Mouse (Mus musculus): ENCODE results near the gene Yaf2.

Yaf2 gene

GRCm38 (mm10) chr15:93287628-93288027 lies 49.1 kb downstream of the Yaf2 start:
- in situ Hi-C loops (cut with MboI, MseI): no loop called here

DNA sequence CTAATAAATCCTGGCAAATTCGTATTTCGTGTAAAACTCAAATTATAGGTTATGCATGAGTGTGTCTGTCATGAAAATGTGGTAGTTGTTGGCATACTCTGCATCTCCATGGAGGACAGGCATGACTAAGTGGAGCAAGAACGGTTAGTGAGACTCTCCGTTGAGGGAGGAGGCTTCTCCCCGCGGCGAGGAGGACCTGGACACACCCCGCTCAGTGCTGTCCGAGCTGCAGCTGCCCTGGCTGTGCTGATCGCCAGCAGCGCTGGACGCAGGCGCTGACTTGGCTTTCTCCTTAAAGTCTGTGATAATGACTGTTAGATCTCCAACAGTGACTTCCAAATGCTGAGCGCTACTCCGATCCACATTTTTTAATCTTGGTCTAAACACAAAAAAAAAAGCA lies 51.5 kb downstream of the Yaf2 start:
- in situ Hi-C loops (cut with MboI, MseI): no loop called here

- in situ Hi-C loops (cut with MboI, MseI): no loop called here
Observed at GRCm38 (mm10) chr15:93284326-93284725, 52.4 kb downstream of the Yaf2 start.

GRCm38 (mm10) chr15:93283349-93283748 lies 53.4 kb downstream of the Yaf2 start:
- in situ Hi-C loops (cut with MboI, MseI): no loop called here

GRCm38 (mm10) chr15:93276276-93276675 lies 60.5 kb downstream of the Yaf2 start:
- in situ Hi-C loops (cut with MboI, MseI): no loop called here

GRCm38 (mm10) chr15:93275623-93276022 lies 61.1 kb downstream of the Yaf2 start:
- in situ Hi-C loops (cut with MboI, MseI): no loop called here

- in situ Hi-C loops (cut with MboI, MseI): loop anchor here (25.0 kb wide), 1 partner anchor 1262 kb away; the partner anchor contains the start of genes Irak4 and Pus7l
Observed at GRCm38 (mm10) chr15:93274679-93275583, 61.8 kb downstream of the Yaf2 start, which contains the start of gene Gxylt1. TSS of gene Gxylt1 (minus strand) at chr15:93275179.

GRCm38 (mm10) chr15:93273788-93274678 lies 62.7 kb downstream of the Yaf2 start:
- in situ Hi-C loops (cut with MboI, MseI): loop anchor here (25.0 kb wide), 1 partner anchor 1263 kb away; the partner anchor contains the start of genes Irak4 and Pus7l

DNA sequence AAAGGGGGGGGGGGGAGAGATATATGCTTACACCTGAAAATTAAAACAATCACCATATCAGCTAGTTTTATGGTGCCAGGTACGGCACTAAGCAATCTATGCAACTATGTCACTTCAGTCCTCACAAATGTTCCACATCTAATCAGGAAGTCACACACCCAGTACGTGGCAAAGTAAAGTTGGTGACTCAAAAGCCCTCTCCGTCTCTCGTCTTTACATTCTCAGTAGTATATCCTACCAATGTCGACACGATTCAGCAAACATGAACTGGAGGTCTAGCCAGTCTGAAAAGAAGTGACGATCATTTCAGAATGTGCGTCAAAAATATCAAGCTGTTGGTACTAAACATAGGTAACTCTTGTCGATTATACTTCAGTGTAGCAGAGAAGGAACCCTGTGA lies 63.8 kb downstream of the Yaf2 start:
- in situ Hi-C loops (cut with MboI, MseI): loop anchor here (25.0 kb wide), 1 partner anchor 1264 kb away; the partner anchor contains the start of genes Irak4 and Pus7l

DNA sequence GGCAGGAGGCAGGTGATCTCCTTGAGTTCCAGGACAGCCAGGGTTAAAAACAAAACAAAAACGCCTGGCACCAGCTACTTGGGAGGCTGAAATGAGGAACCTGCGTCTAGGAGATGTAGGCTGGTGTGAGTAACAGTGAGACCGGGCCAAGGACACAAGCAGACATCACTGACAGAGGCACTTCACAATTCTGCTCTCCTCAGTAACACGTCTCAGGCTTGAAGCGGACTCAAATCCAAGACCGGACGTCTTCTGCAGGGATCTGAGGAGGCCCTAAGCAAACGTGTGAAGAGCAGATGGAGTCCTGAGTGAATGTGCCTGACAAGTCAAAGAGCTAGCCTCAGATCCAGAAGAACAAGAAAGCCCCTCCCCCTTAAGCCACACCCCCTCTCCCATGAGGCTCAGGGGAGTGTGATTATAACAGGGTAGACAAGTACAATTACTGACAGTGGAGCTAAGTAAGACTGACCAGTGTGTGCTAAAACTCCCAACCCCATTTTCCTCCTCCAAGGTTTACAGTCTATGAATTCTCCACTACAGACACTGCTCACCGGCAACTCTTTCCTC lies 66.4 kb downstream of the Yaf2 start:
- in situ Hi-C loops (cut with MboI, MseI): loop anchor here (25.0 kb wide), 1 partner anchor 1267 kb away; the partner anchor contains the start of genes Irak4 and Pus7l

DNA sequence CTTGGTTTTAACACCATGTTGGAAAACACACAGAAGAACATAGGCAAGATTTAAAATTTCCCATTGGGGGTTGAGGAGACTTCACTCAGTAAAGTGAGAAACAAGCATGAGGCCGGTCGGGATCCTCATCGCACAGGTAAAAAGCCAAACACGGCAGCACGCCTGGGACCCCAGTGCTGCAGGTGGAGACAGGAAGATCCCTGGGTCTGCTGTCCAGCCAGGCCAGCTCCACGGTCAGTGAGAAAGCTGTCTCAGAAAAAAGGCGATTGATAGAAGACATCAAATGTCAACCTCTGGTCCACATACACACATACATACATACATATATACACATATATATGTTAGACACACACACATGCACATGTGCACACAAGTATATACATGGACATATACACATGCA lies 67.2 kb downstream of the Yaf2 start:
- in situ Hi-C loops (cut with MboI, MseI): loop anchor here (25.0 kb wide), 1 partner anchor 1268 kb away; the partner anchor contains the start of genes Irak4 and Pus7l

DNA sequence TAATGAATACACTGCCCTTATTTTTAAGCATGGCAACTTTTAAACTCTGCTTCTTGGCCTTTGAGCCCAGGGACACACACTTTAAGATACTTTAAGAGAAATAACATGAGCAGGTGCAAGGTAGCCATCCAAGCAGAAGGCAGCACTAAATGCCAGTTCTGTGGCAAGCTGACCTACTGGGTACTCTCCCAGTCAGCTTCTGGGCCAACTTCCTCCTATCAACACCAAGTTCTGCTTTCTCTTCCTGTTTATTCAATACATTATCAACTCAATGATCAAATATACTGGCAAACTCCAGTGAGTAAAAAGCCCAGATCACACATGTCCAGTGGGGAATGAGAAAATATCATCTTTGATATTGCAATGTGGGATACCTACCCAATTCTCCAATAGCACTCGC lies 68.7 kb downstream of the Yaf2 start:
- in situ Hi-C loops (cut with MboI, MseI): loop anchor here (25.0 kb wide), 1 partner anchor 1269 kb away; the partner anchor contains the start of genes Irak4 and Pus7l

DNA sequence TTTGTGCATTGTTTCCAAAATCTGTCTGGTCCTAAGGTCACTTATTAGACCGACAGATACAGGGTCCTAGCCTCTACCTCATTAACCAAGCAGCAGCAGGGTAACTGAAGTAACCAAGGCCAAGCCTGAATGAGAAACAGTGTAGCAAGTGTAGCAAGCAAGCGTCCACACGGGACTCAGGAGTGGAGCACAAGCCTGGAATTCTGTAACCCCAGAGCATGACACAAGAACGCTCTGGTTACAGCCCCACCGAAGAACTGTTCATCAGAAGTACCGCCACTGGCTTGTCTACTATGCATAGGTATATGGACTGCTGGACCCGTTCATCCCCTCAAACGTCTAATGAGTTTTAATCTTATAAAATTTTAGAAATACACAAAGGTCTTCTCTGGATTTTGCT lies 69.3 kb downstream of the Yaf2 start:
- in situ Hi-C loops (cut with MboI, MseI): loop anchor here (25.0 kb wide), 1 partner anchor 1270 kb away; the partner anchor contains the start of genes Irak4 and Pus7l

DNA sequence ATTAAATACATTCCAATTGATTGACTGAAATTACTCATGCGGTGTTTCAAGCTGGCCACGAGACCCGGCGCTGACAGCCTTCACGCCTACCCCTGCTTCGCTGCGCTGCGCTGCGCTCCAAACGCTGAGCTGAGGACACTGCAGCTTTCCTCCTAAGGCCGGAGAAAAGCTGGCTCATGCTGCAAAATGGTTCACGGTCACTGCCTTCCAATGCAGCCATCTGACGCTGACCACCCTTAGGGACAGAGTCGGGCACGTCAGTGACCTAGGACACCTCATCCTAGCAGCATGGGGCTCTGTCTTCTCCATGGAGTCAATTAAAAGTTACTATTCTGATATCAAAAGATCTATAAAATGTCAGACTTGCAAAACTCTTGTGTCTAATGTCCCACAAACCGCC lies 70.4 kb downstream of the Yaf2 start:
- in situ Hi-C loops (cut with MboI, MseI): loop anchor here (25.0 kb wide), 1 partner anchor 1271 kb away; the partner anchor contains the start of genes Irak4 and Pus7l

- in situ Hi-C loops (cut with MboI, MseI): loop anchor here (25.0 kb wide), 1 partner anchor 1272 kb away; the partner anchor contains the start of genes Irak4 and Pus7l
Observed at GRCm38 (mm10) chr15:93265728-93266127, 71.0 kb downstream of the Yaf2 start.

DNA sequence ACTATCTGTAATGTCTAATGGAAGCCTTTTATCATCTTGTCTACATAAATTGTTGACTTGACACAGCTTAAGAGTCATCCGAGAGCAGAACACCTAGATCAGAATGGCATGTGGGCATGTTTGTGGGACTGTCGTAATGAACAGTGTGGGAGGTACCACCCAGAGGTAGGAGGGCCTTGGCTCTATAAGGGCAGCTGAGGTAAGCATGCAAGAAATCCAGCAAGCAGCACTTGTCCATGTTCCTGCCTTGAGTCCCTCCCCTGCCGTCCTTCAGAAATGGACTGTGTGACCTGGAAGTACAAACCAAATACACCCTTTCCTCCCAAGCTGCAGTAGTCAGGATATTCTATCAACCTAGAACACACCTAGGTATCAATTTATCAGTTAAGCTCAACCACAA lies 71.5 kb downstream of the Yaf2 start:
- in situ Hi-C loops (cut with MboI, MseI): loop anchor here (25.0 kb wide), 1 partner anchor 1272 kb away; the partner anchor contains the start of genes Irak4 and Pus7l

GRCm38 (mm10) chr15:93264221-93264620 lies 72.5 kb downstream of the Yaf2 start:
- in situ Hi-C loops (cut with MboI, MseI): loop anchor here (25.0 kb wide), 1 partner anchor 1273 kb away; the partner anchor contains the start of genes Irak4 and Pus7l

GRCm38 (mm10) chr15:93263566-93263965 lies 73.2 kb downstream of the Yaf2 start:
- in situ Hi-C loops (cut with MboI, MseI): loop anchor here (25.0 kb wide), 1 partner anchor 1274 kb away; the partner anchor contains the start of genes Irak4 and Pus7l

DNA sequence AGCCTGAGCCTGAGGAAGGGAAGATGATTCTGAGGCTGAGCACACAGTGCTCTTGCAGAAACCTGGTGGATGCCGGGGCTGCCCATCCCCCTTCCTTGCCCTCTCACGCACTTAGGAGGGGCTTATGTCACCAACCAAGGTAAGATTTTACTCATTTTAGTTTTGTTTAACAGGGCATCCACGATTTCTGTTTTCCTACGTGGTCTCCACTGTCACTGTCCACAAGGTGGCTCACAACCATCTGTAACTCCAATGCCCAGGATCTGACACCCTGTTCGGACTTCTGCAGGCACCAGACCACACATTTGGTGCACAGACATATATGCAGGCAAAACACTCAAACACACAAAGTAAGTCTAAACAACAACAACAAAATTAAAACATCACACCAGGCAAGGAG lies 73.9 kb downstream of the Yaf2 start:
- in situ Hi-C loops (cut with MboI, MseI): loop anchor here (25.0 kb wide), 1 partner anchor 1274 kb away; the partner anchor contains the start of genes Irak4 and Pus7l

DNA sequence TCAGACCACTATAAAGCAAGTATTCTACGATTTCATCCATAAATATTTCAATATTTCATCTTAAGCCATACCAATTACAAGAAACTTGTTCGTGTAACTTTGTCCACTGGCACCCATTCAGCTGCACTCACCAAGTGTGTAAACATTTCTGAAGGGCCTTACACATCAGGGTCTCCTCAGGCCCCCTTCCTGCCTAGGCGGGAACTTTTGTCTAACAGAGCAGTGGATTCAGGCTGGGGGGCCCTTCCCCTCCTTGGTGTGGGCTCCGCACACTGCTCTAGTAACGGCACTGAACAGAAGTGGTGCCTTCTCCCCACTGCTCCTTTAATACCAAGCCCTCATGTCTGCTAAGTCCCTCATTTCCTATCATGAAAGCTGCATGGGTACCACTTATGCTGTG lies 74.5 kb downstream of the Yaf2 start:
- in situ Hi-C loops (cut with MboI, MseI): loop anchor here (25.0 kb wide), 1 partner anchor 1275 kb away; the partner anchor contains the start of genes Irak4 and Pus7l

Measured in T-helper 2 cell (primary cell).